Mouse (Mus musculus) gastrocnemius, adult 2 months (tissue): ENCODE data around the gene Ano8. TPM values are rescaled to one million over a fixed set of nuclear protein-coding genes. Genes with fewer than 3 reads are reported as not detected.
"Not testable (repeated sequence)": the region's sequence is repeated elsewhere in the genome, so short reads cannot be mapped to it uniquely, and the experiment has no call there.

ENCODE experiments used
- DNase-seq: peaks from one replicate; pipeline ENCODE4 v3.0.0; 2022
- H3K27ac ChIP-seq: fragments of 200-600 bp; 2 replicates; pipeline ENCODE4 v1.8.1; 2022; ENCODE audit warnings: mild to moderate bottlenecking
- H3K4me3 ChIP-seq: fragments of 200-600 bp; 2 replicates; pipeline ENCODE4 v1.8.1; 2022; ENCODE audit warnings: mild to moderate bottlenecking, moderate library complexity
- CTCF ChIP-seq: fragments of 200-600 bp; IDR thresholded peaks from 2 replicates; pipeline ENCODE4 v1.8.1; 2022; ENCODE audit warnings: antibody characterized with exemption, mild to moderate bottlenecking, moderate library complexity
- intact Hi-C: fragments of 180-260 bp; cut with DNase I; formaldehyde crosslinking; loops from one replicate; pipeline ENCODE4 v1.15.1; 2025
- total RNA-seq, 2 experiments: library from RNA; stranded (reverse); gene quantifications; 2 replicates each; pipeline ENCODE4 v1.2.3; 2021

Ano8 gene
- total RNA-seq, 2 experiments from 2014 or later, result 16.0 to 17.0 TPM

- no peak overlapping the region for H3K4me3 ChIP-seq
- intact Hi-C loops, result no loop called here
- DNase-seq, result no peak
- no peak for TF ChIP-seq CTCF
- no peak overlapping the region for H3K27ac ChIP-seq
Measured at GRCm38 (mm10) chr8:71451337-71451736, 34.4 kb downstream of the Ano8 start.

GRCm38 (mm10) chr8:71445096-71445495 is 40.7 kb downstream of the Ano8 start:
- DNase-seq, result no peak
- intact Hi-C loops, result loop anchor here (10.0 kb wide), 1 partner anchor 190 kb away; no protein-coding TSS in a partner anchor
- no peak for TF ChIP-seq CTCF
- no peak overlapping the region for H3K4me3 ChIP-seq
- no peak overlapping the region for H3K27ac ChIP-seq

DNA sequence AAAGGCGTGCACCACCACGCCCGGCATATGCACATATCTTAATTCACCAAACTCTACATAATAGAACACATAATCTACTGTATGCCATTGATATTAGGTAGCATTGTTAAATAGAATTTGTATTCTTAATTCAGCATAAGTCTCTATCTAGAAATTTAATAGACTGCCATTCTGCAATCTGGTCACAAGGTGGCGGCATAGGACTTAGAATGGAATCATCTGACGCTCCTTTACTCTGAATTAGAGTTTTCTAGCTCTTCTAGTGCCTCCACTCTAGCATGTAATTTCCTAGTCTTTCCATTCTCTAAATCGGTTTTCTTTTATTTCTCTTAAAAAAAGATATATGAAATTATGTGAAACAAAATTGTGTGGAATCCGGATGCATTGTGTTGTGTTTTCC is 44.4 kb downstream of the Ano8 start:
- peak; percentile 93; the same call in 1 of the 2 replicates for TF ChIP-seq CTCF
- Histone ChIP-seq H3K27ac (no peak overlapping the region), H3K4me3 (no peak overlapping the region)
- intact Hi-C loops, result loop anchor here (1.0 to 10.0 kb wide), 4 partner anchors 80 to 221 kb away; partner anchors contain the start of gene Bst2
- no peak for DNase-seq

DNA sequence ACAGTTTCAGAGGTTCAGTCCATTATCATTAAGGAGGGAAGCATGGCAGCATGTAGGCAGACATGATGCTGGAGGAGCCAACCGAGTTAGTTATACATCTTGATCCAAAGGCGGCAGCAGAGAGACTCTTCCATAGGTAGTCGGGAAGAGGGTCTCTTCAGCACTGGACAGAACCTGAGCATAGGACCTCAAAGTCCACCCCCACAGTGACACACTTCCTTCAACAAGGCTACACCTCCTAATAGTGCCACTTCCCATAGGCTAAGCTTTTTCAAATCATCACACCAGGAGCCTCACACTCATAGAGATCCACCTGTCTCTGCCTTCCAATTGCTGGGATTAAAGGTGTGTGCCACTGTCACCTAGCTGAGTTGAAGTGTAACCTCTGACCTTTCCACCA is 48.7 kb downstream of the Ano8 start:
- no peak for TF ChIP-seq CTCF
- Histone ChIP-seq H3K4me3 (no peak overlapping the region), H3K27ac (no peak overlapping the region)
- intact Hi-C loops, result no loop called here
- no peak for DNase-seq

DNA sequence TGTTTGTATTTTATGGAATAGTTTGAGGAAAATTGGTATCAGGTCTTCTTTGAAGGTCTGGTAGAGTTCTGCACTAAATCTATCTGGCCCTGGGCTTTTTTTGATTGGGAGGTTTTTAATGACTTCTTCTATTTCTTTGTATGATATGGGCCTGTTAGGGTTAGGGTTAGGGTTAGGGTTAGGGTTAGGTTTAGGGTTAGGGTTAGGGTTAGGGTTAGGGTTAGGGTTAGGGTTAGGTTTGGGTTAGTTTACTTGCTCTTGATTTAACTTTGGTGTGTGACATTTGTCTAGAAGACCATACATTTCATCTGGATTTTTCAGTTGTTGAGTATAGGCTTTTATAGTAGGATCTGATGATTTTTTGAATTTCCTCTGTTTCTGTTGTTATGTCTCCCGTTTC is 52.8 kb downstream of the Ano8 start:
- intact Hi-C loops, H3K27ac ChIP-seq, DNase-seq, H3K4me3 ChIP-seq: not testable (repeated sequence)

Other genes with a start within 250 kb of the Ano8 start
- gene Myo9b, start 213.2 kb downstream of the Ano8 start, total RNA-seq, result 1 to 10 TPM; 6.1 to 9.3 TPM
- gene Haus8, start 213.0 kb downstream of the Ano8 start, total RNA-seq, result 1 to 10 TPM; 5.5 to 7.9 TPM
- 100 to 1,000 TPM in 1 of 2 experiments, 10 to 100 TPM in 1; 79.7 to 104 TPM for gene Use1, start 119.1 kb downstream of the Ano8 start, total RNA-seq
- 1 to 10 TPM; 6.0 to 8.4 TPM for gene Ocel1, start 114.7 kb downstream of the Ano8 start, total RNA-seq
- 10 to 100 TPM; 19.6 to 21.9 TPM for gene Nr2f6, start 104.0 kb downstream of the Ano8 start, total RNA-seq
- 1 to 10 TPM; 6.4 to 9.3 TPM for gene Ushbp1, start 90.2 kb downstream of the Ano8 start, total RNA-seq
- gene Babam1, start 89.1 kb downstream of the Ano8 start, total RNA-seq, result 10 to 100 TPM; 60.8 to 69.6 TPM
- not detected for gene Ankle1, start 80.0 kb downstream of the Ano8 start, total RNA-seq
- gene Abhd8, start 22.3 kb downstream of the Ano8 start, total RNA-seq, result 10 to 100 TPM; 22.5 to 24.9 TPM
- gene Mrpl34, start 21.0 kb downstream of the Ano8 start, total RNA-seq, result 10 to 100 TPM; 59.1 to 84.3 TPM
- 10 to 100 TPM; 26.8 to 31.1 TPM for gene Dda1, start 16.8 kb downstream of the Ano8 start, total RNA-seq
- gene Gtpbp3, start 2.1 kb upstream of the Ano8 start, total RNA-seq, result 10 to 100 TPM; 10.1 to 10.7 TPM
- 10 to 100 TPM in 1 of 2 experiments, 1 to 10 TPM in 1; 9.3 to 11.6 TPM for gene Plvap, start 25.8 kb upstream of the Ano8 start, total RNA-seq
- not detected for gene Ccdc194, start 39.7 kb upstream of the Ano8 start, total RNA-seq
- 1 to 10 TPM; 4.3 to 8.3 TPM for gene Bst2, start 51.5 kb upstream of the Ano8 start, total RNA-seq
- 10 to 100 TPM; 21.5 to 27.7 TPM for gene Mvb12a, start 57.0 kb upstream of the Ano8 start, total RNA-seq
- not detected for gene Tmem221, start 72.9 kb upstream of the Ano8 start, total RNA-seq
- gene Nxnl1, start 80.6 kb upstream of the Ano8 start, total RNA-seq, result not detected
- 100 to 1,000 TPM in 1 of 2 experiments, 10 to 100 TPM in 1; 57.2 to 116 TPM for gene Slc27a1, start 82.9 kb upstream of the Ano8 start, total RNA-seq
- 10 to 100 TPM; 19.3 to 28.6 TPM for gene Pgls, start 106.2 kb upstream of the Ano8 start, total RNA-seq
- gene Fam129c, start 111.7 kb upstream of the Ano8 start, total RNA-seq, result 1 to 10 TPM in 1 of 2 experiments, under 1 TPM in 1; 0.79 to 1.4 TPM
- 10 to 100 TPM; 39.6 to 44.3 TPM for gene Colgalt1, start 125.0 kb upstream of the Ano8 start, total RNA-seq
- gene Unc13a, start 185.8 kb upstream of the Ano8 start, total RNA-seq, result not detected
- 1 to 10 TPM; 2.1 to 2.5 TPM for gene Jak3, start 190.3 kb upstream of the Ano8 start, total RNA-seq
- 1 to 10 TPM in 1 of 2 experiments, not detected in 1; 1.4 TPM for gene Insl3, start 203.3 kb upstream of the Ano8 start, total RNA-seq
- 1 to 10 TPM; 2.1 to 2.9 TPM for gene B3gnt3, start 215.8 kb upstream of the Ano8 start, total RNA-seq
- gene Fcho1, start 239.8 kb upstream of the Ano8 start, total RNA-seq, result not detected